ENCODE assay signal across 8 mouse cellular contexts in genomic region chr2:116060210-116060609, GRCm38 (mm10). TPM values are rescaled to one million over a fixed set of nuclear protein-coding genes. Genes with fewer than 3 reads are reported as not detected.
A peak's percentile ranks its signal among the peaks of the same experiment; 100 is the strongest.
DNase-seq lines count a peak whose midpoint lies in the region; ATAC-seq and TF ChIP-seq lines count a peak whose summit lies in the region.

No protein-coding gene starts in this region.

- no peaks in the 10 kb centered on the region for H3K9me3 ChIP-seq in ES-Bruce4 (replicated peaks; ENCODE audit: control insufficient read depth, insufficient read depth, low read length, poor library complexity, severe bottlenecking)
- no peaks in the 10 kb centered on the region for H3K9me3 ChIP-seq in hindbrain, embryonic 12.5 days (replicated peaks)
- H3K9me3 ChIP-seq in lung, embryonic 15.5 days = no peaks in the 10 kb centered on the region
- no peaks in the 10 kb centered on the region for H3K9me3 ChIP-seq in stomach, postnatal 0 days (ENCODE audit: control insufficient read depth, low read length)

- peak; percentile 59 for DNase-seq in embryo, embryonic 10 days (ENCODE audit: low spot score)
- DNase-seq in stomach, postnatal 0 days (ENCODE audit: low spot score) = no peak
- DNase-seq in cerebellum, adult 9-11 months = no peak
- DNase-seq in frontal cortex, postnatal 36 days (ENCODE audit: low spot score in 2 of 2) = no peak
- no peak for DNase-seq in right cerebral cortex, adult 18-20 months

- H3K27me3 ChIP-seq in ES-Bruce4 (ENCODE audit: control insufficient read depth, insufficient read depth, low read length, poor library complexity, severe bottlenecking) = peaks cover 36% of the 10 kb centered on the region
- no peaks in the 10 kb centered on the region for H3K27me3 ChIP-seq in hindbrain, embryonic 12.5 days
- peaks cover 15% of the 10 kb centered on the region for H3K27me3 ChIP-seq in lung, embryonic 15.5 days
- H3K27me3 ChIP-seq in stomach, postnatal 0 days (ENCODE audit: control insufficient read depth, insufficient read depth, low read length) = no peaks in the 10 kb centered on the region

- peak; percentile 91 for TF ChIP-seq EP300 in ES-Bruce4 (IDR thresholded peaks at IDR 0.05; ENCODE audit: insufficient read depth, low read depth, low read length)
- TF ChIP-seq EP300 in stomach, postnatal 0 days (optimal IDR thresholded peaks at IDR 0.05) = no peak

- no peak overlapping the region for H3K27ac ChIP-seq in ES-Bruce4 (ENCODE audit: insufficient read depth, low read length)
- peak overlapping the region; percentile 98 for H3K27ac ChIP-seq in hindbrain, embryonic 12.5 days
- H3K27ac ChIP-seq in lung, embryonic 15.5 days = 0 out of 2 replicates have a peak overlapping the region, but pooled peaks have one; percentile 89
- H3K27ac ChIP-seq in stomach, postnatal 0 days (replicated peaks) = peak overlapping the region; percentile 95

- H3K4me1 ChIP-seq in ES-Bruce4 (ENCODE audit: control insufficient read depth, insufficient read depth, low read length) = no peaks in the 10 kb centered on the region
- H3K4me1 ChIP-seq in hindbrain, embryonic 12.5 days = peaks cover 59% of the 10 kb centered on the region
- peaks cover 24% of the 10 kb centered on the region for H3K4me1 ChIP-seq in lung, embryonic 15.5 days
- H3K4me1 ChIP-seq in stomach, postnatal 0 days (replicated peaks; ENCODE audit: control insufficient read depth, insufficient read depth) = no peaks in the 10 kb centered on the region

- no peak for TF ChIP-seq POLR2A in ES-Bruce4 (IDR thresholded peaks at IDR 0.05; ENCODE audit: insufficient read depth, low read length)

- no peak for TF ChIP-seq CTCF in ES-Bruce4 (IDR thresholded peaks at IDR 0.05; ENCODE audit: low read depth, low read length)
- no peak for TF ChIP-seq CTCF in stomach, postnatal 0 days (IDR thresholded peaks at IDR 0.05; ENCODE audit: low read depth)

- 2% methylated on average over 19 of the region's 19 CpGs for WGBS in hindbrain, embryonic 12.5 days
- 17% methylated on average over 19 of the region's 19 CpGs for WGBS in lung, embryonic 15.5 days
- WGBS in stomach, postnatal 0 days = 31% methylated on average over 19 of the region's 19 CpGs

- no peaks in the 10 kb centered on the region for H3K36me3 ChIP-seq in ES-Bruce4 (ENCODE audit: control insufficient read depth, insufficient read depth, low read length, poor library complexity, severe bottlenecking)
- no peaks in the 10 kb centered on the region; the same call in 1 of the 2 replicates for H3K36me3 ChIP-seq in hindbrain, embryonic 12.5 days
- H3K36me3 ChIP-seq in lung, embryonic 15.5 days = no peaks in the 10 kb centered on the region; the same call in 1 of the 2 replicates
- H3K36me3 ChIP-seq in stomach, postnatal 0 days (ENCODE audit: control insufficient read depth, insufficient read depth, low read length) = no peaks in the 10 kb centered on the region

- H3K4me2 ChIP-seq in hindbrain, embryonic 12.5 days (replicated peaks) = peak overlapping the region; percentile 69
- H3K4me2 ChIP-seq in lung, embryonic 15.5 days = peak overlapping the region; percentile 79
- peak overlapping the region; percentile 80 for H3K4me2 ChIP-seq in stomach, postnatal 0 days (replicated peaks; ENCODE audit: low read depth)

- H3K9ac ChIP-seq in ES-Bruce4 (ENCODE audit: low read depth, poor library complexity, severe bottlenecking) = 0 out of 2 replicates have a peak overlapping the region, but pooled peaks have one; percentile 33
- peak overlapping the region; percentile 97 for H3K9ac ChIP-seq in hindbrain, embryonic 12.5 days
- H3K9ac ChIP-seq in lung, embryonic 15.5 days = peak overlapping the region; percentile 75; the same call in 1 of the 2 replicates
- peak overlapping the region; percentile 91 for H3K9ac ChIP-seq in stomach, postnatal 0 days (ENCODE audit: low read length)

- no peak for ATAC-seq in hindbrain, embryonic 12.5 days (ENCODE audit: low FRiP score)
- ATAC-seq in lung, embryonic 15.5 days (ENCODE audit: borderline replicate concordance, extremely low read depth, low FRiP score, low TSS enrichment) = no peak
- no peak for ATAC-seq in stomach, postnatal 0 days (ENCODE audit: low FRiP score, low TSS enrichment)

- H3K4me3 ChIP-seq in ES-Bruce4 (ENCODE audit: low read depth, low read length) = peak overlapping the region; percentile 24
- H3K4me3 ChIP-seq in hindbrain, embryonic 12.5 days = peak overlapping the region; percentile 69
- peak overlapping the region; percentile 67 for H3K4me3 ChIP-seq in lung, embryonic 15.5 days
- H3K4me3 ChIP-seq in stomach, postnatal 0 days (ENCODE audit: low read depth, low read length) = peak overlapping the region; percentile 70

RNA-seq across cellular contexts. Expression of gene Meis2, which starts 5.4 kb away (rescaled TPM):
- 1.5 and 2.1 TPM in 2 replicates for polyA plus RNA-seq in ES-Bruce4 (2011; ENCODE audit: insufficient read depth, insufficient read length, low read depth, missing spikeins)
- 130 and 155 TPM in 2 replicates for polyA plus RNA-seq in hindbrain, embryonic 12.5 days (2016; fragmentation: Nextera tagmentation; extraction: Ambion mirVana)
- polyA plus RNA-seq in lung, embryonic 15.5 days (2015; fragmentation: Nextera tagmentation; extraction: Ambion mirVana) = 24.4 and 25.8 TPM in 2 replicates
- polyA plus RNA-seq in stomach, postnatal 0 days (2015; fragmentation: Nextera tagmentation; extraction: Ambion mirVana) = 17.7 and 20.2 TPM in 2 replicates

Comparison
In these comparisons a context has a peak if more than half of its experiments do, and no peak if none do; other contexts are left out.
1. H3K9ac ChIP-seq: peak in every context shown above with its lines; median percentile 97 in hindbrain, embryonic 12.5 days; 91 in stomach, postnatal 0 days; 75 in lung, embryonic 15.5 days; 33 in ES-Bruce4.